Mouse (Mus musculus) CH12.LX (cell line): ENCODE results near the gene Krt81. TPM values are rescaled to one million over a fixed set of nuclear protein-coding genes. Genes with fewer than 3 reads are reported as not detected.

ENCODE experiments used
- DNase-seq: peaks from one replicate; pipeline ENCODE4 v3.0.0-alpha.2; 2013; ENCODE audit errors: extremely low read depth
- H3K27ac ChIP-seq: 2 replicates; pipeline ENCODE4 v1.5.1; 2012; ENCODE audit warnings: low read depth, mild to moderate bottlenecking, control low read depth, moderate library complexity; ENCODE audit not compliant: insufficient read depth
- H3K27me3 ChIP-seq: replicated peaks from 2 replicates; pipeline ENCODE3; 2012; ENCODE audit warnings: inconsistent platforms
- H3K36me3 ChIP-seq, 2 experiments: replicated peaks in 1 of 2; 2 replicates each; pipeline versions ENCODE3 to v1.6.1; 2012; ENCODE audit warnings: inconsistent platforms in 1 of 2, low read length in 1 of 2, mild to moderate bottlenecking in 1 of 2, mixed read lengths in 1 of 2, moderate library complexity in 1 of 2; ENCODE audit not compliant: control insufficient read depth in 1 of 2, insufficient read depth in 1 of 2
- H3K4me1 ChIP-seq, 2 experiments: 2 replicates each; pipeline ENCODE4 v1.6.1; 2012; ENCODE audit warnings: inconsistent platforms in 1 of 2, moderate library complexity in 1 of 2; ENCODE audit not compliant: insufficient read depth in 2 of 2, control insufficient read depth in 1 of 2
- H3K4me2 ChIP-seq: 2 replicates; pipeline ENCODE4 v1.6.1; 2012; ENCODE audit warnings: low read depth, mild to moderate bottlenecking, control low read depth; ENCODE audit not compliant: poor library complexity, insufficient read depth, severe bottlenecking
- H3K4me3 ChIP-seq, 3 experiments: fragments of 150-350 bp in 1 of 3; sonication (generic) in 1 of 3; replicated peaks in 1 of 3; 2 replicates each; pipeline versions ENCODE3 to v1.5.1; 2011 to 2012; ENCODE audit warnings: low read depth in 2 of 3, low read length in 2 of 3, mild to moderate bottlenecking in 2 of 3, moderate library complexity in 2 of 3, control low read depth in 1 of 3, improper control_type of control experiment in 1 of 3, inconsistent platforms in 1 of 3, mixed read lengths in 1 of 3; ENCODE audit not compliant: poor library complexity in 1 of 3
- H3K79me2 ChIP-seq: replicated peaks from 2 replicates; pipeline ENCODE4 v1.6.1; 2012; ENCODE audit warnings: mild to moderate bottlenecking, moderate library complexity; ENCODE audit not compliant: control insufficient read depth, poor library complexity, insufficient read depth, severe bottlenecking; ENCODE audit errors: extremely low read depth
- H3K9ac ChIP-seq: 2 replicates; pipeline ENCODE4 v1.6.1; 2012; ENCODE audit warnings: low read depth, mild to moderate bottlenecking, control low read depth, moderate library complexity; ENCODE audit not compliant: insufficient read depth
- H3K9me3 ChIP-seq: replicated peaks from 2 replicates; pipeline ENCODE3; 2012; ENCODE audit warnings: low read length, inconsistent platforms, mixed read lengths
- BHLHE40 ChIP-seq: IDR thresholded peaks from 2 replicates; pipeline ENCODE4 v1.6.1; 2011; ENCODE audit warnings: mild to moderate bottlenecking, low read depth, low read length, improper control_type of control experiment
- CHD1 ChIP-seq: IDR thresholded peaks from 2 replicates; pipeline ENCODE4 v1.6.1; 2012; ENCODE audit warnings: low read depth, low read length, improper control_type of control experiment, inconsistent platforms
- CHD2 ChIP-seq: IDR thresholded peaks from 2 replicates; pipeline ENCODE4 v1.6.1; 2011; ENCODE audit warnings: low read length, improper control_type of control experiment
- CTCF ChIP-seq, 2 experiments: IDR thresholded peaks in 1 of 2; conservative IDR thresholded peaks in 1 of 2; 2 replicates each; pipeline ENCODE4 v1.5.1; 2011 to 2012; ENCODE audit warnings: low read depth in 2 of 2, low read length in 2 of 2, improper control_type of control experiment in 1 of 2, inconsistent platforms in 1 of 2, mild to moderate bottlenecking in 1 of 2, moderate library complexity in 1 of 2
- E2F4 ChIP-seq: IDR thresholded peaks from 2 replicates; pipeline ENCODE4 v1.6.1; 2011; ENCODE audit warnings: low read depth, low read length, improper control_type of control experiment; ENCODE audit not compliant: insufficient replicate concordance
- ELF1 ChIP-seq: IDR thresholded peaks from 2 replicates; pipeline ENCODE4 v1.6.1; 2014; ENCODE audit warnings: low read depth, mild to moderate bottlenecking, inconsistent platforms, low read length, improper control_type of control experiment
- EP300 ChIP-seq: IDR thresholded peaks from 2 replicates; pipeline ENCODE4 v1.6.1; 2011; ENCODE audit warnings: low read length, improper control_type of control experiment
- ETS1 ChIP-seq: conservative IDR thresholded peaks from 2 replicates; pipeline ENCODE4 v1.6.1; 2012; ENCODE audit warnings: low read depth, mild to moderate bottlenecking, inconsistent platforms, low read length, improper control_type of control experiment, moderate library complexity
- GABPA ChIP-seq: IDR thresholded peaks from 2 replicates; pipeline ENCODE4 v1.6.1; 2012; ENCODE audit warnings: low read depth, low read length, improper control_type of control experiment, inconsistent platforms; ENCODE audit not compliant: insufficient replicate concordance
- HCFC1 ChIP-seq: IDR thresholded peaks from 2 replicates; pipeline ENCODE4 v1.6.1; 2012; ENCODE audit warnings: low read depth, mild to moderate bottlenecking, inconsistent platforms, low read length, improper control_type of control experiment
- IRF4 ChIP-seq: IDR thresholded peaks from 2 replicates; pipeline ENCODE4 v1.6.1; 2014; ENCODE audit warnings: low read depth, mild to moderate bottlenecking, inconsistent platforms, low read length, improper control_type of control experiment
- JUN ChIP-seq: IDR thresholded peaks from 2 replicates; pipeline ENCODE4 v1.6.1; 2011; ENCODE audit warnings: low read depth, mild to moderate bottlenecking, low read length, improper control_type of control experiment, moderate library complexity; ENCODE audit not compliant: insufficient read depth
- JUND ChIP-seq: conservative IDR thresholded peaks from 2 replicates; pipeline ENCODE4 v1.6.1; 2011; ENCODE audit warnings: low read depth, low read length, improper control_type of control experiment
- KAT2A ChIP-seq: IDR thresholded peaks from 2 replicates; pipeline ENCODE4 v1.6.1; 2012; ENCODE audit warnings: low read length, improper control_type of control experiment, inconsistent platforms; ENCODE audit not compliant: insufficient replicate concordance
- MAFK ChIP-seq: IDR thresholded peaks from 2 replicates; pipeline ENCODE4 v1.6.1; 2011; ENCODE audit warnings: low read length, improper control_type of control experiment; ENCODE audit not compliant: insufficient replicate concordance
- MAX ChIP-seq: IDR thresholded peaks from 2 replicates; pipeline ENCODE4 v1.6.1; 2011; ENCODE audit warnings: low read length, improper control_type of control experiment
- MAZ ChIP-seq: IDR thresholded peaks from 2 replicates; pipeline ENCODE4 v1.6.1; 2012; ENCODE audit warnings: low read depth, mild to moderate bottlenecking, inconsistent platforms, low read length, improper control_type of control experiment, moderate library complexity
- MEF2A ChIP-seq: IDR thresholded peaks from 2 replicates; pipeline ENCODE4 v1.6.1; 2014; ENCODE audit warnings: low read depth, mild to moderate bottlenecking, inconsistent platforms, low read length, improper control_type of control experiment, borderline replicate concordance
- MXI1 ChIP-seq: IDR thresholded peaks from 2 replicates; pipeline ENCODE4 v1.6.1; 2011; ENCODE audit warnings: mild to moderate bottlenecking, low read depth, low read length, improper control_type of control experiment
- MYC ChIP-seq: IDR thresholded peaks from 2 replicates; pipeline ENCODE4 v1.6.1; 2011; ENCODE audit warnings: low read depth, mild to moderate bottlenecking, improper control_type of control experiment, low read length
- NELFE ChIP-seq: IDR thresholded peaks from 2 replicates; pipeline ENCODE4 v1.6.1; 2011; ENCODE audit warnings: low read depth, low read length, improper control_type of control experiment
- NRF1 ChIP-seq: IDR thresholded peaks from 2 replicates; pipeline ENCODE4 v1.6.1; 2014; ENCODE audit warnings: low read depth, mild to moderate bottlenecking, inconsistent platforms, low read length, improper control_type of control experiment, moderate library complexity
- PAX5 ChIP-seq: IDR thresholded peaks from 2 replicates; pipeline ENCODE4 v1.6.1; 2012; ENCODE audit warnings: low read length, inconsistent platforms, mixed read lengths
- POLR2A ChIP-seq: IDR thresholded peaks from 2 replicates; pipeline ENCODE4 v1.6.1; 2011; ENCODE audit warnings: low read depth, mild to moderate bottlenecking, improper control_type of control experiment, low read length
- POLR2AphosphoS2 ChIP-seq: IDR thresholded peaks from 2 replicates; pipeline ENCODE4 v1.6.1; 2011; ENCODE audit warnings: low read depth, low read length, improper control_type of control experiment
- RAD21 ChIP-seq: IDR thresholded peaks from 2 replicates; pipeline ENCODE4 v1.6.1; 2011; ENCODE audit warnings: low read depth, mild to moderate bottlenecking, low read length, improper control_type of control experiment, moderate library complexity
- RCOR1 ChIP-seq: conservative IDR thresholded peaks from 2 replicates; pipeline ENCODE4 v1.6.1; 2012; ENCODE audit warnings: low read depth, mild to moderate bottlenecking, inconsistent platforms, low read length, improper control_type of control experiment
- SIN3A ChIP-seq: IDR thresholded peaks from 2 replicates; pipeline ENCODE4 v1.6.1; 2012; ENCODE audit warnings: low read length, improper control_type of control experiment, inconsistent platforms
- SMC3 ChIP-seq: IDR thresholded peaks from 2 replicates; pipeline ENCODE4 v1.6.1; 2011; ENCODE audit warnings: low read depth, low read length, improper control_type of control experiment
- TBP ChIP-seq: conservative IDR thresholded peaks from 2 replicates; pipeline ENCODE4 v1.6.1; 2011; ENCODE audit warnings: low read depth, low read length, improper control_type of control experiment
- TCF12 ChIP-seq: IDR thresholded peaks from 2 replicates; pipeline ENCODE4 v1.6.1; 2014; ENCODE audit warnings: low read depth, mild to moderate bottlenecking, inconsistent platforms, low read length, improper control_type of control experiment
- UBTF ChIP-seq: IDR thresholded peaks from 2 replicates; pipeline ENCODE4 v1.6.1; 2012; ENCODE audit warnings: low read depth, mild to moderate bottlenecking, inconsistent platforms, low read length, improper control_type of control experiment, moderate library complexity
- USF1 ChIP-seq: IDR thresholded peaks from 2 replicates; pipeline ENCODE4 v1.6.1; 2014; ENCODE audit warnings: low read depth, mild to moderate bottlenecking, inconsistent platforms, low read length, improper control_type of control experiment
- USF2 ChIP-seq: conservative IDR thresholded peaks from 2 replicates; pipeline ENCODE4 v1.6.1; 2011; ENCODE audit warnings: low read depth, low read length, improper control_type of control experiment
- ZC3H11A ChIP-seq: IDR thresholded peaks from 2 replicates; pipeline ENCODE4 v1.6.1; 2012; ENCODE audit warnings: low read depth, mild to moderate bottlenecking, inconsistent platforms, low read length, improper control_type of control experiment
- ZKSCAN1 ChIP-seq: IDR thresholded peaks from 2 replicates; pipeline ENCODE4 v1.6.1; 2012; ENCODE audit warnings: low read depth, inconsistent platforms, low read length, improper control_type of control experiment, borderline replicate concordance
- ZMIZ1 ChIP-seq: IDR thresholded peaks from 2 replicates; pipeline ENCODE4 v1.6.1; 2012; ENCODE audit warnings: low read depth, mild to moderate bottlenecking, inconsistent platforms, low read length, improper control_type of control experiment
- ZNF384 ChIP-seq: IDR thresholded peaks from 2 replicates; pipeline ENCODE4 v1.6.1; 2012; ENCODE audit warnings: low read depth, low read length, improper control_type of control experiment, inconsistent platforms
- dilution Hi-C: fragments of 300-500 bp; cut with MboI; formaldehyde crosslinking; loops from 2 replicates; pipeline ENCODE4 v1.14.3; 2020; ENCODE audit warnings: low sequenced_read_pairs; ENCODE audit not compliant: extremely low pct_unique_long_range_greater_than_20kb, extremely low pct_ligation_motif_present
- in situ Hi-C: fragments of 300-500 bp; cut with MboI; formaldehyde crosslinking; loops from 3 replicates; pipeline ENCODE4 v1.14.3; 2019; ENCODE audit warnings: low sequenced_read_pairs, low pct_ligation_motif_present, low pct_unique_long_range_greater_than_20kb, mixed read lengths
- polyA plus RNA-seq: library from polyadenylated mRNA; unstranded; fragments of >175 nt; gene quantifications from 2 replicates; pipeline ENCODE4 v1.2.1, GENCODE M21; 2012; ENCODE audit warnings: low read depth; ENCODE audit not compliant: insufficient read length
- total RNA-seq, 2 experiments: library from RNA; depleted of rRNA; stranded (reverse); fragments of 300-350 nt in 1 of 2; fragments of >200 nt in 1 of 2; gene quantifications; 2 replicates each; pipeline ENCODE4 v1.2.3; 2012 to 2014

Gene Krt81
- total and polyA plus RNA-seq, 3 experiments, result not detected

- H3K27ac ChIP-seq, result no peak overlapping the region
- H3K4me3 ChIP-seq, result no peak overlapping the region
- H3K4me1 ChIP-seq, result peaks cover 32 to 59% of the 10 kb centered on the region in 2 experiments
- H3K4me2 ChIP-seq, result peak overlapping the region; percentile 37
- in situ Hi-C loops (no loop called here), dilution Hi-C loops (no loop called here)
- H3K9me3 ChIP-seq, result no peaks in the 10 kb centered on the region
- no peak overlapping the region for H3K9ac ChIP-seq
- H3K27me3 ChIP-seq, result peaks cover 6% of the 10 kb centered on the region
- peak; percentile 82 for DNase-seq
- peak; percentile 88 for TF ChIP-seq MEF2A
- TF ChIP-seq USF2, result no peak
- TF ChIP-seq HCFC1, result no peak
- TF ChIP-seq TBP, result no peak
- peak; percentile 82 for TF ChIP-seq JUN
- TF ChIP-seq MXI1, result 0 out of 2 replicates have a peak, but pooled peaks have one; percentile 19
- no peak for TF ChIP-seq CHD1
- TF ChIP-seq E2F4, result no peak
- TF ChIP-seq ZNF384, result no peak
- TF ChIP-seq ZC3H11A, result no peak
- TF ChIP-seq ETS1, result peak; percentile 93
- no peak for TF ChIP-seq UBTF
- peak; percentile 84 for TF ChIP-seq IRF4
- TF ChIP-seq USF1, result no peak
- 0 out of 2 replicates have a peak, but pooled peaks have one; percentile 45 for TF ChIP-seq KAT2A
- no peak for TF ChIP-seq ZKSCAN1
- peak; percentile 44; the same call in 1 of the 2 replicates for TF ChIP-seq CHD2
- TF ChIP-seq POLR2A, result no peak
- TF ChIP-seq MAX, result no peak
- TF ChIP-seq RCOR1, result no peak; the same call in 1 of the 2 replicates
- TF ChIP-seq EP300, result peak; percentile 96
- TF ChIP-seq TCF12, result peak; percentile 49; the same call in 1 of the 2 replicates
- no peak for TF ChIP-seq NRF1
- TF ChIP-seq SIN3A, result peak; percentile 48; the same call in 1 of the 2 replicates
- no peak for TF ChIP-seq POLR2AphosphoS2
- no peak for TF ChIP-seq NELFE
- no peak for TF ChIP-seq GABPA
- TF ChIP-seq CTCF (conservative IDR thresholded peaks at IDR 0.05 in 1 of 2, IDR thresholded peaks at IDR 0.05 in 1 of 2; ENCODE audit: low read depth in 2 of 2, low read length in 2 of 2), result peak in 1 of 2 experiments; percentile 31; a peak in 1 of 4 replicates
- no peak for TF ChIP-seq MAZ
- TF ChIP-seq MYC, result no peak
- TF ChIP-seq ZMIZ1, result no peak
- no peak for TF ChIP-seq PAX5
- TF ChIP-seq SMC3, result peak; percentile 23; the same call in 1 of the 2 replicates
- TF ChIP-seq RAD21, result no peak; the same call in none of the 2 replicates
- TF ChIP-seq BHLHE40, result peak; percentile 54
- peak; percentile 76 for TF ChIP-seq JUND
- TF ChIP-seq ELF1, result no peak
- peak; percentile 50; the same call in 1 of the 2 replicates for TF ChIP-seq MAFK
- H3K79me2 ChIP-seq, result no peaks in the 10 kb centered on the region
- H3K36me3 ChIP-seq, result no peaks in the 10 kb centered on the region
These were observed 49.5 kb downstream of the Krt81 start for GRCm38 (mm10) chr15:101413916-101414635.
